ENCODE assay signal across 9 mouse cellular contexts in genomic region chr15:97667437-97667836, GRCm38 (mm10). TPM values are rescaled to one million over a fixed set of nuclear protein-coding genes. Genes with fewer than 3 reads are reported as not detected.
DNase-seq lines count a peak whose midpoint lies in the region; ATAC-seq and TF ChIP-seq lines count a peak whose summit lies in the region.
"Had no signal": no experiment of that assay in that cellular context is flagged by ENCODE, and none has a peak within 500 bp of the region (broad histone marks: within the 10 kb centered on the region; RNA-seq: fewer than 3 reads in every experiment).

No protein-coding gene starts in this region.

- no peaks in the 10 kb centered on the region for H3K27me3 ChIP-seq in forebrain, embryonic 15.5 days
- no peaks in the 10 kb centered on the region for H3K27me3 ChIP-seq in kidney, postnatal 0 days (ENCODE audit: insufficient read depth, low read length)
- H3K27me3 ChIP-seq in liver, embryonic 15.5 days = no peaks in the 10 kb centered on the region
- no peaks in the 10 kb centered on the region for H3K27me3 ChIP-seq in neural tube, embryonic 13.5 days

- no peaks in the 10 kb centered on the region for H3K9me3 ChIP-seq in forebrain, embryonic 15.5 days
- no peaks in the 10 kb centered on the region for H3K9me3 ChIP-seq in kidney, postnatal 0 days (replicated peaks; ENCODE audit: low read length)
- no peaks in the 10 kb centered on the region for H3K9me3 ChIP-seq in liver, embryonic 15.5 days (replicated peaks)
- no peaks in the 10 kb centered on the region for H3K9me3 ChIP-seq in neural tube, embryonic 13.5 days

- peaks cover 24% of the 10 kb centered on the region for H3K4me1 ChIP-seq in forebrain, embryonic 15.5 days
- no peaks in the 10 kb centered on the region for H3K4me1 ChIP-seq in kidney, postnatal 0 days (replicated peaks; ENCODE audit: insufficient read depth, low read length)
- H3K4me1 ChIP-seq in liver, embryonic 15.5 days (replicated peaks) = peaks cover 6% of the 10 kb centered on the region; the same call in 1 of the 2 replicates
- peaks cover 10% of the 10 kb centered on the region for H3K4me1 ChIP-seq in neural tube, embryonic 13.5 days (replicated peaks)

- peak; percentile 68 for DNase-seq in layer of hippocampus, adult 11-12 months (ENCODE audit: low spot score)
- no peak for DNase-seq in layer of hippocampus, adult 9-10 months (ENCODE audit: low spot score)
- peak; percentile 67 for DNase-seq in c-Kit-positive CD71-negative TER-119-negative erythroid progenitor cells, embryonic 14.5 days (ENCODE audit: low read depth)
- DNase-seq in kidney, postnatal 0 days (ENCODE audit: low spot score) = peak; percentile 88
- peak; percentile 78 for DNase-seq in testis, postnatal 10 days (ENCODE audit: low spot score)

- H3K36me3 ChIP-seq in forebrain, embryonic 15.5 days = no peaks in the 10 kb centered on the region
- H3K36me3 ChIP-seq in kidney, postnatal 0 days (ENCODE audit: insufficient read depth, low read length) = no peaks in the 10 kb centered on the region
- 0 out of 2 replicates have a peak, but pooled peaks cover 2% of the 10 kb centered on the region for H3K36me3 ChIP-seq in liver, embryonic 15.5 days (replicated peaks)
- 0 out of 2 replicates have a peak, but pooled peaks cover 1% of the 10 kb centered on the region for H3K36me3 ChIP-seq in neural tube, embryonic 13.5 days

- no peak for ATAC-seq in forebrain, embryonic 15.5 days (replicated peaks)
- ATAC-seq in kidney, postnatal 0 days (replicated peaks; ENCODE audit: low FRiP score, low read depth) = no peak
- no peak for ATAC-seq in liver, embryonic 15.5 days (ENCODE audit: insufficient read depth)
- no peak for ATAC-seq in neural tube, embryonic 13.5 days (ENCODE audit: low read depth)

- H3K4me2 ChIP-seq in forebrain, embryonic 15.5 days (replicated peaks) = no peak overlapping the region
- no peak overlapping the region for H3K4me2 ChIP-seq in kidney, postnatal 0 days (ENCODE audit: low read length)
- peak overlapping the region; percentile 36 for H3K4me2 ChIP-seq in liver, embryonic 15.5 days
- H3K4me2 ChIP-seq in neural tube, embryonic 13.5 days = 0 out of 2 replicates have a peak overlapping the region, but pooled peaks have one; percentile 13

- no peak overlapping the region for H3K4me3 ChIP-seq in forebrain, embryonic 15.5 days
- H3K4me3 ChIP-seq in kidney, postnatal 0 days (replicated peaks; ENCODE audit: low read depth, low read length) = no peak overlapping the region
- H3K4me3 ChIP-seq in liver, embryonic 15.5 days (replicated peaks) = no peak overlapping the region
- no peak overlapping the region for H3K4me3 ChIP-seq in neural tube, embryonic 13.5 days
- H3K4me3 ChIP-seq: erythroblast, embryonic 14.5 days had no signal

- WGBS in forebrain, embryonic 15.5 days = 25% methylated on average over 7 of the region's 7 CpGs
- WGBS in kidney, postnatal 0 days = 28% methylated on average over 7 of the region's 7 CpGs
- WGBS in liver, embryonic 15.5 days (ENCODE audit: insufficient replicate concordance) = 28% methylated on average over 7 of the region's 7 CpGs
- 30% methylated on average over 7 of the region's 7 CpGs for WGBS in neural tube, embryonic 13.5 days

- H3K9ac ChIP-seq in forebrain, embryonic 15.5 days (replicated peaks) = no peak overlapping the region
- H3K9ac ChIP-seq in kidney, postnatal 0 days (ENCODE audit: low read depth, low read length) = no peak overlapping the region
- H3K9ac ChIP-seq in liver, embryonic 15.5 days = no peak overlapping the region
- no peak overlapping the region for H3K9ac ChIP-seq in neural tube, embryonic 13.5 days

- peak; percentile 97 for TF ChIP-seq CTCF in kidney, postnatal 0 days (IDR thresholded peaks at IDR 0.05; ENCODE audit: low read depth)

- H3K27ac ChIP-seq in forebrain, embryonic 15.5 days (replicated peaks) = 0 out of 2 replicates have a peak overlapping the region, but pooled peaks have one; percentile 27
- H3K27ac ChIP-seq in kidney, postnatal 0 days = no peak overlapping the region
- H3K27ac ChIP-seq in liver, embryonic 15.5 days (replicated peaks) = no peak overlapping the region
- H3K27ac ChIP-seq in neural tube, embryonic 13.5 days (replicated peaks) = 0 out of 2 replicates have a peak overlapping the region, but pooled peaks have one; percentile 3

RNA-seq across cellular contexts. Expression of gene Rpap3, which starts 38.2 kb away (rescaled TPM):
- 30.6 and 32.7 TPM in 2 replicates for polyA plus RNA-seq in forebrain, embryonic 15.5 days (2015; fragmentation: Nextera tagmentation; extraction: Ambion mirVana)
- 36.3 and 37.2 TPM in 2 replicates for polyA plus RNA-seq in kidney, postnatal 0 days (2015; fragmentation: Nextera tagmentation; extraction: Ambion mirVana)
- polyA plus RNA-seq in liver, embryonic 15.5 days (2015; fragmentation: Nextera tagmentation; extraction: Ambion mirVana) = 6.5 and 6.9 TPM in 2 replicates
- polyA plus RNA-seq in neural tube, embryonic 13.5 days (2015; fragmentation: Nextera tagmentation; extraction: Ambion mirVana) = 31.1 and 32.7 TPM in 2 replicates

Comparison
In these comparisons a context has a peak if more than half of its experiments do, and no peak if none do; other contexts are left out.
1. H3K27ac ChIP-seq: peak in forebrain, embryonic 15.5 days (single experiment) and neural tube, embryonic 13.5 days (single experiment); none in kidney, postnatal 0 days (single experiment) and liver, embryonic 15.5 days (single experiment).
2. H3K4me2 ChIP-seq: peak in liver, embryonic 15.5 days (single experiment) and neural tube, embryonic 13.5 days (single experiment); none in forebrain, embryonic 15.5 days (single experiment) and kidney, postnatal 0 days (single experiment).